Mouse (Mus musculus): ENCODE measurements around the gene Snhg11.

GRCm38 (mm10) chr2:158373061-158373460 lies 2.4 kb upstream of the Snhg11 start:
- TF ChIP-seq CTCF (IDR thresholded peaks at IDR 0.05) (no peak), EP300 (IDR thresholded peaks at IDR 0.05) (no peak)

All from lung, postnatal 0 days (tissue).